Mouse (Mus musculus) spleen, postnatal 36 days (tissue): ENCODE data around the gene Acbd3.

ENCODE experiments used
- DNase-seq, 2 experiments: peaks; one replicate each; pipeline ENCODE4 v3.0.0; 2022; ENCODE audit warnings: low spot score in 2 of 2, mixed read lengths in 1 of 2

The Acbd3 gene

DNA sequence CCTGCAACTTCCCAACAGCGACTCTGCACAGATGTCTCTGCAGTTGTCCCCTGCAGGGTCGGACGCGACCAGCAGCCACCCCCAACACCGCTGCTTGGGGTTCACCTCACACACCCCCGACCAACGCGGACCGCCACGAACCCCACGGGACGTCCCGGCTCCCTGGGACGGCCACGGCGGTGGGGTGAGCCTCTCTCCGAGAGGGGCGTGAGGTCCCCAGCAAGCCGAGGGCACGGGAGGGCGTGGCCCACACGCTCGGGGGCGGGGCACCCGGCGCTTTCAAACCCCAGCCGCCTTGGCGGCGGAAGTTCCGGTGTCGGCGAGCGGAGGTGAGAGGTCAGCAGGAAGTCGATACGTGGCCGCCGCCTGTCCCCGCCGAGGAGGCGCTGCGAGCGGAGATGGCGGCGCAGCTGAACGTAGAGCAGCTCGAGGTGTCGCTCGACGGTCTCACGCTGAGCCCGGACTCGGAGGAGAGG is at the start of gene Acbd3:
Gene Acbd3, plus strand, starts transcription at position 340 of the 476 bp plus-strand sequence.
- peak; percentile 93 to 94 for DNase-seq

DNA sequence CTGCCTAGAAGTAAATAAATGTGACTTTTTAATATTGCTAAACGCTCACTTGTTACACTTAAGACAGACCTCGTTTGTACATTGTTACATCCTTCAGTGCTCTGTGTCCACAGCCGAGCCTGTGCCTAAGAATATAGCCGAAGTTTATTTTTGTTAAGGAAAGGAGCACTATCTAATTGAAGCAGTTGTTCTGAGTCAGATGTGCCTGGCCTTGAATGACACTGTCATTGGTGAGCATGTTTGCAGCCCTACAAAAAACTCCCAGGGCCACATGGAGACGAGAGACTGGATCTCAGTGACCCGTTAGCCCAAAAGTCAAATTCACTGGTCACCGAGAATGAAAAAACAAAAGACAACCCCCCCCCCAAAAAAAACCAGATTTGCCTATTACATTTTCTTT is 34.6 kb upstream of the Acbd3 start:
- DNase-seq: no peak

DNA sequence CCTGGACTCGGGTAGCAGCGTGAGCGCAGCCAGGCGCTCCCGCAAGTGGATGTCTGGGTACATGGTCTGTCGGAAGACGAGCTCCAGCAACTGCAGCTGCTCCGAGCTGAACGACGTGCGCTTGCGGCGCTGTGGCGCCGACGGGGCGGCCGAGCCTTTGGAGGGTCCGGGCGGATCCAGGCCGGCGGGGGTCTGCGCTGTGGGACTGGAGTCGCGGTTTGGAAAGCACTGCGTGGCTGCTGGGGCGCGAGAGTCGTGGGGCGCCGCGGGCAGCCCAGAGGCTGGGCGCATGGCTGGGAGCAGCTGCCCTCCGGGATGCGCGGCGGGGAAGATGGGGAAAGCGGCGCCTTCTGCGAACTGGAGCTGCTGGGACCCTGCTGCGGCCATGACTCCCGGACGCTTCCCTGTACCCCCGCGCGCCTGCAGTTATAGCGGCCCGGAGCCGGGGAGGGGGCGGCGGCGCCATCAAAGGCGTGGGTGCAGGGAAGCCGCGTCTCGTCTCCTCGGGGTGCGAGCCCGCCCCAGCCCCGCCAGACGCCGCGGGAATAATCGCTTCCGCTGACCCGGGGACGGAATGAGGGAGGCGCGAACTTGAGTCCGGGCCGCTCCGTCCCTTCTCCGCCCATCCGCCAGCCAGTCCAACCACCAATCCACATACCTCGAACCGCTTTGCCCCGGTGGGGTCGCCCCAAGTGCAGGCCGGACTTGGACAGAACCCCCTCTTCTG is 29.1 kb upstream of the Acbd3 start, which contains the start of gene Mixl1:
Gene Mixl1, minus strand, starts transcription at position 409 of the 727 bp plus-strand sequence.
- no peak for DNase-seq

GRCm38 (mm10) chr1:180698063-180698462 is 27.8 kb upstream of the Acbd3 start:
- no peak for DNase-seq

- no peak for DNase-seq
These were observed 22.4 kb upstream of the Acbd3 start for GRCm38 (mm10) chr1:180703400-180703799.

DNA sequence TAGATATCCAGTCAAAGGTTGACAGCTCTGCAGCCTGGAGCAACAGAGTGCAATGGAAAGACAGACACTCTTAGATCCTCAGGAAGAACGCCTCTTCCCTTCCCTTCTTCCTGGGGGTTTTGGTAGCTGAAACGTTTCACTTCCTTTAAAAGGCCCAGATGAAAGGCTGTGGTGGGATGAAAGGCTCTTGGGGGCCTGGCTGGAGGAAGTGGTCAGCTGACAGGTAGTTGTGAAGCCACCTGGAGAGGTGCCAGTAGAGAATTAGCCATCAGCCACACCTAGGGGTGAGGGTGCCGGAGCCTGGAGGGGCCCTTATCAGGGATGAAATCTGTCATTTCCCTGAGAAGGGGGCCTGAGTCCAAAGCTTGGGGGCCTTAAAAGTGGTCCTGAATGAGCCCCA is 18.5 kb upstream of the Acbd3 start:
- DNase-seq: no peak

DNA sequence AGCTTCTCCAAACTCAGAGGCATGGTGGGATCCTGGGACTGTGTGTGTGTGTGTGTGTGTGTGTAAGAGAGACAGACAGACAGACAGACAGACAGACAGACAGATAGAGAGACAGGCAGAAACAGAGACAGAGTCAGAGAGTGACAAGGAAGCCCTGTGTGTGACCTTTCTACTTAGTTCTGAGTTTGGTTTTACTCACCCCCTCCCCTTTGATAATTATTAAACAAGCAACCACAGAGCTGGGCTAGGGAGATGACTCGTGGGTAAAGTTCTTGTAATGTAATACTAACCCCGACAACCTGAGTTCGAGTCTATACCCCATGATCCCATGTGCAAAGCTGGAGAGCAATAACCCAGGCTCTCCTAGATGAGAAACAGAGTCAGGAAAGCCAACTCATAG is 18.0 kb upstream of the Acbd3 start:
- DNase-seq: no peak

DNA sequence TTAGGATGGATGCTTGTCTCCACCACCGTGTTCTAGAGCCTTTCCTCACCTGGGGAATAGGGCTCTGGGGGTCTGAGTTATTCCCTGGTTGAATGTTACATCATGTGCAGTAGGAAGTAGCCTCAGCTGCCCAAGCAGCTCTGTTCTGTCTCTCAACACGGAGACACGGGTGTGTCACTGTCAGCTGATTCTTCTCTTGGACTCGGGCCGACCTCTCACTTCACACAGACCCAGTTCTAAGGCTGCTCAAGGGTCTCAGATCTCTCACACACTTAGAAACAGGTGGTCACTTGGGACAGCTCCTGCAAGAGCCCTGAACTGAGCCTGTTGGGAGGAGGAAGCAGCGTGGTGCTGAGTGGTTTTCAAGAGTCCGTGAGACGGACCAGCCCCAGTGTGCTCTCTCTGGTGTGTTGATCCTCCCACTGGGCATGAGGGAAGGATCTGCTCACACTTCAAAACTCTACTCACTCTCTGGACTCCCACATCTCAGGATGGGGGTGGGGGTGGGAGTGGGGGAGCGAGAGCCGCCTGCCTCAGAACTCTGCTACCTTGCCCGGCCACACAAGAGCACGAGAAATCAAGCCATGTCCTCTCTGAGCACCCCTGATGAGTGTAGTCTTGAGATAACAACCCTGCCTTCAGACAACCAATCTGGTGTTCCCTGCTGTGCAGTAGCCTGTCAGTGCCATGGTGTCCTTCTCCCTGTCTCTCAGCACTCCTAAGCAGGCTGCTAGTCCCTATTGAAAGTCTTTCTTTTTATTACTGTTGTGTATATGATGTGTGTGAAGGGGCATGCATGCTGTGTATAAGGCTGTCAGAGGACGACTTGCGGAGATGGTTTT is 16.7 kb upstream of the Acbd3 start:
- no peak for DNase-seq

GRCm38 (mm10) chr1:180718756-180719155 is 7.1 kb upstream of the Acbd3 start:
- no peak for DNase-seq

- no peak for DNase-seq
These were observed 6.4 kb upstream of the Acbd3 start for GRCm38 (mm10) chr1:180719483-180719882.

- peak; percentile 65 to 73 for DNase-seq
These were observed 5.7 kb upstream of the Acbd3 start for GRCm38 (mm10) chr1:180719951-180720689.

DNA sequence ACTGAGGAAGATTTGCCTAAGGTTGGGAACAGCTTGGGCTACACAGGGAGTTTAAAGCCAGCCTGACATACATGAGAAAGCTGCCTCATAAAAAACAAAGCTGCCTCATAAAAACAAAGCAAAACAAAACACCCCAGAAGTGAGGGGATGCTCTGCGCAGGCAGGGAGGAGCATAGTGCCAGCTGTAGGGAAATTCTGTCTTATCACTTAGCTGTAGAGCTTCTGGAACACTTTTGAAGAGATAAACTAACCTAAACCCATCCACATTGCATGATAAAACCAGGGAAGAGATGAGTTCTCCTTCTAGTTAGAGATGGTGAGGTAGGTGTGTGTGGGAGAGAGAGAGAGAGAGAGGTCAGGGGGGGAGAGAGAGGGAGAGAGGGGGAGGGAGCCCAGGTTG is 3.2 kb upstream of the Acbd3 start:
- no peak for DNase-seq

- DNase-seq: peak; percentile 9 to 17
These were observed 2.1 kb upstream of the Acbd3 start for GRCm38 (mm10) chr1:180723701-180724238.

DNA sequence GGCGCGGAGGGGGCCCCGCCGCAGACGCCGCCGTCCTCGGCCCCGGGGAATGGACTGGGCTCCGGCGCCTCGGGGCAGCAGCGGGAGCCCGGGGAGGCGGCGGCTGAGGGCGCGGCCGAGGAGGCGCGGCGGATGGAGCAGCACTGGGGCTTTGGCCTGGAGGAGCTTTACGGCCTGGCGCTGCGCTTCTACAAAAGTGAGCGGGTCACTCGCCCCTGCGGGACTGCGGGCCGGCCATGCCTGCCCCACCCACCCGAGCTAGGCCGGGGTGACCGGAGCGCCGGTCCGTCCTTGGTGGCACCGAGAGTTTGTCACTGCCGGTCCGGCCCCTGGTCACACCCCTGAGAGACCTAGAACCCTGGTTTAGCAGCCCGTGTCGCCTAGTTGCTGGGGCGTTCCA is 340 bp downstream of the Acbd3 start:
- DNase-seq: no peak

DNA sequence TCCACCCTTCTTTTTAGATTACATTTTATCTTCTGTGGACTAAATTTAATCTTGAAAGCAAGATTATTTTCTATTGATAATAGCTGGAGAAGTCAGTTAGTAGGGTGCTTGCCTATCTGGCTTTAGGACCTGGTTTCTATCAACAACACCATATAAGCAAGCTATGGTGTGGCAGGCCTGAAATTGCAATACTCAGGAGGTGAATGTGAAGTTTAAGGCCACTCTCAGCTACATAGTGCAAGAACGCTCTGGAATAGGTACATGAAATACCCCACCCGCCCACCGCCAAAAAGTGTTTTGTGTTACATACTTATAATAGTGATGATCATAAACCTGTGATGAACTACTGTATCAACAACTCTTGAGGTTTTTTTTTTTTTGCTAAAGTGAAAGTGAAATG is 3.4 kb downstream of the Acbd3 start:
- DNase-seq: no peak

DNA sequence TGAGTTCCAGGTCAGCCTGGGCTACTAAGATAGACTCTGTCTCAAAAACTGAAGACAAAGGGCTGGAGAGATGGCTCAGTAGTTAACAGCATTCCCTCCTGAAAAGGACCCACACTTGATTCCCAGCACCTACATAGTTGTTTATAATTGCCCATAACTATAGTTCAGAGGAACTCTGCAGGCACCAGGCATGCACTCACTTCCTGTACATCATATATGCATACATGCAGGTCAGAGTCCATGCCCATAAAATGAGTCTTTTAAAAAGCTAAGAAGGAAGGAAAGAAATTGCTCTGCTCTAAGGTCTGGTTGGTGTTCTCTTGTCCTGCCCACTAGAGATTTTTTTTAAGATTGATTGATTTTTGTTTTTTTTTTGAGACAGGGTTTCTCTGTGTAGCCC is 22.0 kb downstream of the Acbd3 start:
- no peak for DNase-seq

- DNase-seq: no peak
These were observed 26.3 kb downstream of the Acbd3 start for GRCm38 (mm10) chr1:180752115-180752514.

GRCm38 (mm10) chr1:180754376-180754775 is 28.5 kb downstream of the Acbd3 start:
- no peak for DNase-seq

GRCm38 (mm10) chr1:180756711-180757110 is 30.9 kb downstream of the Acbd3 start:
- DNase-seq: no peak

DNA sequence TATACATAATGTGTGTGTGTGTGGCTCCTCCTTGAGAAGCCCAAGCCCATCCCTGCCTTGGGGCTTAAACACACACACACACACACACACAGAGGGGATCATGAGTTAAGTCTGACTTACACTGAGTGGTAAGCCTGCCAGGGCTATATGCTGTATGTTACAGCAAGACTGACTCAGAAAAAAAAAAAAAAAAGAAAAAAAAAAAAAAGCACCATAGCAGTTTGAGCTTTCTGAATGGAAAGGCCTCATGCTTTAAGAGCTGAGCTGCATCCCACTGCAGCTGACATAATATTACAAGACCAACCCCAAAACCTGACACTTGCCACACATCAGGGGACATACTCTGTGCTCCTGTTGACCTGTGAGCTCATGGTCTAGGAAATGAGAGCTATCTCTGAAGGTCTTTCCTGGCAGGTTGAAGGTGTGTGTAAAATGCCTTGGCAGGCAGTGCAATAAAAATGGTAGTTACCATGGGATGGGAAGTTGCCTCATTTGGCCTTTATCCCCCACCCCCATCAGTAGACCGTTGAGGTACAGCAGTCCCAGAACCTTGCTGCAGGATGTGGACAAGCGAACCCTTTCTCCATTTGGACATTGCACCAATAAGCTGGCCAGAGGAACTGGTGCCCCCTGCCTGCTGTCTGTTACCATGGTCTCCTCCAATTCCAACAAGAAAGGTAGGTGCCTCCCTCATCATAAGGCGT is 31.6 kb downstream of the Acbd3 start:
- DNase-seq: no peak

DNA sequence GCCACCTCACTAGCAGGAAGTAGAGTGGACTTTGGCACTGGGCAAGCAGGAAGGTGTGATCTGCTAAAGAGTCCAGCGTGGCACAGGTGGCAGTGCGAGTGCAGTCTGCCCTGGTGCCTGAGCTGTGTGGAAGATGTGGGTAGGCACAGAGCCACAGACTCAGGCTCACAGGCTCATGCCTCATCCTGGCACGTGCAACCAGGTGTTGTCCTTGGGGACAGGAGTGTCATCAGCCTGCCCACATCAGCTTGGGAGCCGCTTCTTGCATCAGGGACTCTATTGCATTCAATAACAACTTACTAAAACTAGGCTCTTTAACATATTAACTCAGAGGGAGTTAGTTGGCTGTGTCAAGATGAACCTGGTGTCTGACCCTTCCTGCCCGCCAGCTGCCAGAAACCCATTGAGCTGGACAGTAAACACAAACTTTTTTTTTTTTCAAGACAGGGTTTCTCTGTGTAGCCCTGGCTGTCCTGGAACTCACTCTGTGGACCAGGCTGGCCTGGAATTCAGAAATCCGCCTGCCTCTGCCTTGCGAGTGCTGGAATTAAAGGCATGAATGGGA is 32.2 kb downstream of the Acbd3 start:
- no peak for DNase-seq
